Mouse (Mus musculus): ENCODE data around the gene Vmn1r157.
"Not testable (repeated sequence)": the region's sequence is repeated elsewhere in the genome, so short reads cannot be mapped to it uniquely, and the experiment has no call there.

Vmn1r157 gene

DNA sequence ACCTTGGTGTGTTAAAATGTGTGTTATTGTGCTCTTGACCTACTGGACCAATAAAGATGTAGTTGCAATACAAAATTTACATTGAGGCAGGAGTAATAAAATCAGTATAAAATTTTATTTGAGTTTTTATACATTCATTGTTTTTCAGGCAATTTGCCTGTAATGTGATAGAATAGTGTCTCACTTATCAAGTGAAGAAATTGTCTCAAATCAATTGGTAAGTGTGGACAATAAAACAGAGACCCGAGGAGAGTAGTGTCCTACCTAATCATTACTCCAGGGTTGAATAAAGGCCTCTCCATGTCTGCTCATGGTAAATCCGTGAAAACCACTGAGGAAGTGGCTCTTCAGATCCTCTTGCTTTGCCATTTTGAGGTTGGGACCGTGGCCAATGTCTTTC lies at the start of gene Vmn1r157:
Vmn1r157 (plus strand) TSS at position 301 of the 400 bp plus-strand sequence.
- not testable (repeated sequence) for DNase-seq (ENCODE audit: low read depth, low spot score)

DNA sequence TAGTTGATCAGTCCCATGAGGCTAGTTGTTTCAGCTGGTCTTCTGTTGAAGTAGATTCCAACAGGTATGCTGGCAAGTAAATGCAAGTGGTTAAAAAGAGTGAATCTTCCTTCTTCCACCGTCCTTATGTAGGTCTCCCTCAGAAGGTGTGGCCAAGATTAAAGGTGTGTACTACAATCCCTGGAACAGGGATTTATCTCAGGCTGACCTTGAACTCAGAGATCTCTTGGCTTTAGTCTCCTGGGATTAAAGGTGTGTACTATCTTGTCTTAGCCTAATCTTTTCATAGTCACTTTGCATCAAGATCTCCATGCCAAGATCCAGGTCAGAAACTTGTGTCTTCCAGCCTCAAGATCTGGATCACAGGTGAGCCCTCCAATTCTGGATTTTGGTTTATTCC lies 41.9 kb upstream of the Vmn1r157 start, which contains the start of gene Gm4567:
Gm4567 (minus strand) TSS at position 101 of the 400 bp plus-strand sequence.
- not testable (repeated sequence) for DNase-seq (ENCODE audit: low read depth, low spot score)

DNA sequence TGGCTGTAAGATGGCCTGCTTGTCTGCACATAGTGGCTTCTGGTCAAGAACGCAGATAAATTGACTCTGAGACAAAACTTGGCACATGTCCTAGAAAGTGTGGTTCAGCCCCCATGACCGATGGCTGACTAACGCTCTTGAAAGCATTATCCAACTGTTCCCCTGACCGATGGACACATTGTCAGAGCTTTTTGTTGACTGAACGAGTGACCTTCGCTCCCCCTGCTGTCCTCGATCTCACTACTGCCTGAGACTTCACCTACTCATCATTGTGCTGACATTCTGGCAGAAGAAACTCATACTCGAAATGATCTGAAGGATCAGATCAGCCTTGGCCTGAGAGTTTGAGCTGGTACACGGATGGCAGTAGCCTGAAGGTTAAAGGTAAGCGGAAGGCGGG lies 14.5 kb downstream of the Vmn1r157 start:
- not testable (repeated sequence) for DNase-seq (ENCODE audit: low read depth, low spot score)

DNA sequence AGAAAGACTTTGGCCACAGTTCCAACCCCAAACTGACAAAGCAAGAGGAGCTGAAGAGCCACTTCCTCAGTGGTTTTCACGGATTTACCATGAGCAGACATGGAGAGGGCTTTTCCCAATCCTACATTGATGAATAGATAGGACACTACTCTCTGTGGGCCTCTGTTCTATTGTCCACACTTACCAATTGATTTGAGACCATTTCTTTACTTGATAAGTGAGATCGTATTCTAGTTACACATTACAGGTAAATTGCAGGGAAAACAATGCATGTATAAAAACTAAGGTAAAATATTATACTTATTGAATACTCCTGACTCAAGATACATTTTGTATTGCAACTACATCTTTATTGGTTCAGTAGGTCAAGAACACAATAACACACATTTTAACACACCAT lies 29.2 kb downstream of the Vmn1r157 start, which contains the start of gene Vmn1r158:
Vmn1r158 (minus strand) TSS at position 101 of the 400 bp plus-strand sequence.
- not testable (repeated sequence) for DNase-seq (ENCODE audit: low read depth, low spot score)

All from skeletal muscle tissue, adult 2 months (tissue).